Mouse (Mus musculus): ENCODE data around the gene Jak3.

Jak3 gene

GRCm38 (mm10) chr8:71676020-71676741 is at the start of gene Jak3:
Gene Jak3, plus strand, starts transcription at chr8:71676296.
- ATAC-seq (ENCODE audit: insufficient number of reproducible peaks, low FRiP score, low TSS enrichment): peak; percentile 27; the same call in 1 of the 2 replicates

GRCm38 (mm10) chr8:71626753-71627152 is 49.3 kb upstream of the Jak3 start:
- ATAC-seq (ENCODE audit: insufficient number of reproducible peaks, low FRiP score, low TSS enrichment): no peak

- ATAC-seq (ENCODE audit: insufficient number of reproducible peaks, low FRiP score, low TSS enrichment): no peak
These were observed 48.6 kb upstream of the Jak3 start for GRCm38 (mm10) chr8:71627265-71628099.

- ATAC-seq (ENCODE audit: insufficient number of reproducible peaks, low FRiP score, low TSS enrichment): no peak
These were observed 47.5 kb upstream of the Jak3 start for GRCm38 (mm10) chr8:71628396-71629095.

GRCm38 (mm10) chr8:71629096-71629697 is 46.9 kb upstream of the Jak3 start:
- peak; percentile 37 for ATAC-seq (ENCODE audit: insufficient number of reproducible peaks, low FRiP score, low TSS enrichment)

GRCm38 (mm10) chr8:71629781-71630212 is 46.3 kb upstream of the Jak3 start:
- ATAC-seq (ENCODE audit: insufficient number of reproducible peaks, low FRiP score, low TSS enrichment): 0 out of 2 replicates have a peak, but pooled peaks have one; percentile 3

- no peak for ATAC-seq (ENCODE audit: insufficient number of reproducible peaks, low FRiP score, low TSS enrichment)
These were observed 45.3 kb upstream of the Jak3 start for GRCm38 (mm10) chr8:71630761-71631160.

- no peak for ATAC-seq (ENCODE audit: insufficient number of reproducible peaks, low FRiP score, low TSS enrichment)
These were observed 44.2 kb upstream of the Jak3 start for GRCm38 (mm10) chr8:71631897-71632296.

- no peak for ATAC-seq (ENCODE audit: insufficient number of reproducible peaks, low FRiP score, low TSS enrichment)
These were observed 42.9 kb upstream of the Jak3 start for GRCm38 (mm10) chr8:71633164-71633563.

- no peak; the same call in 1 of the 2 replicates for ATAC-seq (ENCODE audit: insufficient number of reproducible peaks, low FRiP score, low TSS enrichment)
These were observed 42.0 kb upstream of the Jak3 start for GRCm38 (mm10) chr8:71633981-71634667.

- no peak for ATAC-seq (ENCODE audit: insufficient number of reproducible peaks, low FRiP score, low TSS enrichment)
These were observed 38.7 kb upstream of the Jak3 start for GRCm38 (mm10) chr8:71637149-71638095.

GRCm38 (mm10) chr8:71638321-71638720 is 37.8 kb upstream of the Jak3 start:
- no peak for ATAC-seq (ENCODE audit: insufficient number of reproducible peaks, low FRiP score, low TSS enrichment)

GRCm38 (mm10) chr8:71639318-71639717 is 36.8 kb upstream of the Jak3 start:
- no peak for ATAC-seq (ENCODE audit: insufficient number of reproducible peaks, low FRiP score, low TSS enrichment)

- ATAC-seq (ENCODE audit: insufficient number of reproducible peaks, low FRiP score, low TSS enrichment): no peak
These were observed 30.6 kb upstream of the Jak3 start for GRCm38 (mm10) chr8:71645510-71645909.

- ATAC-seq (ENCODE audit: insufficient number of reproducible peaks, low FRiP score, low TSS enrichment): no peak
These were observed 21.5 kb upstream of the Jak3 start for GRCm38 (mm10) chr8:71654600-71654999.

- ATAC-seq (ENCODE audit: insufficient number of reproducible peaks, low FRiP score, low TSS enrichment): no peak
These were observed 18.3 kb upstream of the Jak3 start for GRCm38 (mm10) chr8:71657816-71658215.

- ATAC-seq (ENCODE audit: insufficient number of reproducible peaks, low FRiP score, low TSS enrichment): no peak
These were observed 17.5 kb upstream of the Jak3 start for GRCm38 (mm10) chr8:71658515-71659049.

- peak; percentile 47; the same call in 1 of the 2 replicates for ATAC-seq (ENCODE audit: insufficient number of reproducible peaks, low FRiP score, low TSS enrichment)
These were observed 16.3 kb upstream of the Jak3 start for GRCm38 (mm10) chr8:71659751-71660150.

Data from cerebellum, adult (tissue).